Mouse (Mus musculus) mesoderm, embryonic 11.5 days (tissue): ENCODE results near the gene Orm2.

ENCODE experiments used
- DNase-seq: peaks from one replicate; pipeline ENCODE4 v3.0.0-alpha.2; 2012; ENCODE audit warnings: low read depth, low spot score

Orm2 gene

GRCm38 (mm10) chr4:63362150-63362549 lies at the start of gene Orm2:
Gene Orm2, plus strand, starts transcription at chr4:63362449.
- DNase-seq = no peak

DNA sequence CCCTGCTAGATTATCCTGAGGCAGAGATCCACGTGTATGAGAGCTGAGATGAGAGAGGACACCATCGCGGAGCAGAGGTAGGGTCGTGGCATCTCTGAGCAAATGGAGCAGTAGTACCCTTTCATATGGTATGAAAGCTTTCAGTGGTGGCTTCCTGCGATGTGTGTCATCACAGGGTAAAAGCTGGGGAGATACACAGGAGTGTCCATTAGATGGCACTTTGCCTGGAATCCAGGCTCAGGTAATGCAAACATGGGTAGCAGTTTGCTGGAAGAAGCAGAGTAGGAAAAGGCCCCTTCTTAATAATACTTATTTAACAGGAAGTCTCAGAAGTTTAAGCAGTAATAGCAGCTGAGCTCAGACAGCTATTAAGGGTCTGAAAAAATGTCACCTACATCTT lies 48.2 kb upstream of the Orm2 start:
- DNase-seq = no peak

DNA sequence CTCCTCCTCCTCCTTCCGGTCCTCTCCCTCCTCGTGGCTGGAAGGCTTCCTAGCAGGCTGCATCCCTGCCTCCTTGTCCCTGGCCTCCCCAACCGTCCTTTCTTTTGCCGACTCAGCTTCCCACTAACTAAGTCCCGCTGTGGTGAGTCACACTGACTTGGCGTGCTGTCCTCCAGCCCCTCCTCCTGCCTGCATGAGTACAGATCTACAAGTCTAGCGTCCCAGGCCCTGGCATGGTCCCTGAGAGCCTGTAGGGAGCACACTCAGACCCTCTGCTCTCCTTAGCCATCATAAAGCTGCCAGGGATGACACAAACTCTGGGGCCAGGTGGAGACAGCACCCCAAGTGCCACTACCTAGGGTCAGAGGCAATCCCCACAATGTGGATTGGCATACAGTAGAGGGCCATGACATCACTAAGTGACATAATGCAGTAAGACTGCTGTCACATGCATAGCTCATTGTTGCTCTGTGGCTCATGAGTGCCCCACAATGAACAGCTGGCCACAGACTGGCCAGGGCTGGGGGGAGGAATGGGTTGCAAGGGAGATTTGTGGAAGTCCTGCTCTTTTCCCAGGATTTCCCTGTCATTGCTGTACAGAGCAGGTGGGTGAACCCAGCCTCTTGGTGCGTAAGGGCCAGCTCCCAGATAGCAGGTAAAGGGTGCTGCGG lies 46.0 kb upstream of the Orm2 start:
- no peak for DNase-seq

DNA sequence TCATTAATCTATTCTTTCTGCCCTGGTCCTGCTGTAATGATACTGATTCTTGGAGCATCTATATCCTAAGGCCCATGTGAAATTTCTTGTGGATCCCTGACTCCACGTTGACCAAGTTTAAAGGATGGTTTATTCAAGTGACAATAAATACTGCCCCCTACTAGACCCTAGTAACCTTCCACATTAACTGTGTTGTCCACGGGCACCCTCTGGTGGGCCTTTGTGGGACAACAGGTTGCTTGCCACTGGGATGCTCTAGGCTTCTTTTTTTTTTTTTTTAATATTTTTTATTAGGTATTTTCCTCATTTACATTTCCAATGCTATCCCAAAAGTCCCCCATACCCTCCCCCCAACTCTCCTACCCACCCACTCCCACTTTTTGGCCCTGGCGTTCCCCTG lies 42.7 kb upstream of the Orm2 start:
- DNase-seq = peak; percentile 68

GRCm38 (mm10) chr4:63323275-63323815 lies 38.9 kb upstream of the Orm2 start:
- DNase-seq = no peak

- no peak for DNase-seq
Observed at GRCm38 (mm10) chr4:63333403-63333802, 28.8 kb upstream of the Orm2 start.

DNA sequence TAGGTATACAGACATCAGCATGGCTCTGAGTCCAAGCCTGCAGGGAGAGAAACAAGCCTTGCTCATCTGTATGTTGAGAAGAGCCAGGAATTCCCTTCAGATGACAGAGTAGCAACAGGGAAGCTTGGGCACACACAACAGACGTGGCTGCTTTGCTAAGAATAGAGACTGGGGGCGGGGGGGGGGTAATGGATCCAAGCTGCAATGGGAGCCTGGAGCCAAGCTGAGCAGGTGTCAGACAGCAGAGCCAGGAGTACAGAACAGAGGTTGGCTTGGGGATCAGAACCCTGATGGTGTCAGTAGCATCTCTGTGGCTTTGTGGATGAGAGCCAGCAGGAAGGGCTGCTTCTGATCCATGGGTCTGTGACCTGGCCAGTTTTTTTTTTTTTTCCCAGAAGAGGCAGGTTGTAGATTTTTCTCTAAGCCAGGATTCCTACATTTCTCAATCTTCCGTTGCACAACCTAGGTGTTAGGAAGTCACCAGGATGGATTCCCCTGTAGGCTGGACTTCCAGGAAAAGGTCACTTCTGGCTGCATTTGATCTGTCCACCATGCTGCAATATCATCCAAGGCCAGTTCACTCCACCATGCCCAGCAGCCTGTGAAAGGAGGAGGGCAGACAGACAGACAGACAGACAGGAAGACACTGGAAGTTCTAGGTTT lies 23.7 kb upstream of the Orm2 start:
- no peak for DNase-seq

DNA sequence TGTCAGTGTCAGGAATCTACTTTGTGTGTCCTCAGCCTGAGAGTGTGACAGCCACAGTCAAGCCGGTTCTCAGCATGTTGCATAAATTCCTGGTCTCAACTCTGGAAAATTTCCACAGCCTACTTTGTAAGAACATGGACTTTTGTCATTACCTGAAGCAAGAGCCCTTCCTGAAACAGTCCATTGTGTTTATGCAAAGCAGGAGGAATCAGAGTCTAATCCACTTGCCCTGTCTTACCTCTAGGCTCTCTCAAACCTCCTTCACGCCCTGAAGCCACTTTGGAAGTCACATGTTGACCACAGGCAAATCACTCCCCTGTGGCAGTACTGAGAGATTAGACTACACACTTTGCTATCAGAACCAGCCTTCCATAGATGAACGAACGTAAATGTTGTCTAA lies 19.8 kb upstream of the Orm2 start:
- DNase-seq = no peak

DNA sequence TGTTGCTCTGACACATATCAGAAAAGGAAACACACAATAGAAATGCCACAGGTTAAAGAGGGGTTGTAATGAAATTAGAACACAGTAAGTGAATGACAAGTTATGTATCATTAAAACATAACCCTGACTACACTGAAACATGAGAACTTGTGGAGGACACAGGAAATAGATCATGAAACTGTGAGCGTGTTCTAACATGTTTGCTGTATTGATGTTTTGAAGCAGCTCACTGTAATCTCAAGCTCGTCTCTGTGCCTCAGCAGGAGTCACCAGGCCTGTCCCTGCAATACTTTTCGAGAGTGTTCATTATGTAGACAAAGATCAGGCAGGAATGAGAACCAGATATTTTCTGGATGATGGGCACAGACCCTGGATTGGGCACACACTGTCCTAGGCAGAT lies 18.6 kb upstream of the Orm2 start:
- no peak for DNase-seq

DNA sequence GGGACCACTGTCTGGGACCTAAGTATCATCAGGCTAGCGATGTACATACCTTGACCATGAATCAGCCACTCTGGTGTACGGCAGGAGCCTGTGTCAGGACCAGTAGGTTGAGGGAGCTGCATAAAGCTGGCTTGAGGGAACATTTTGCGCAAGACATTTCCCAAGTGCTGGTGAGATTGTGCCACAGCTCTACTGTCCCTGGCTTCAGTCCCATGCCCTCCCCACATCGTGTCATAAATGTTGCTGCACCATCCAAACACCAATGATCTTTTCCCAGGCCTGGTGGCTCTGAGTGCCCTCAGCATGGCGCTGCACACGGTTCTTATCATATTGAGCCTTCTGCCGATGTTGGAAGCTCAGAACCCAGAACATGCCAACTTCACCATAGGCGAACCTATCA lies 18.0 kb upstream of the Orm2 start, which contains the start of gene Orm1:
TSS of gene Orm1 (plus strand) at position 266 of the 400 bp plus-strand sequence.
- no peak for DNase-seq

DNA sequence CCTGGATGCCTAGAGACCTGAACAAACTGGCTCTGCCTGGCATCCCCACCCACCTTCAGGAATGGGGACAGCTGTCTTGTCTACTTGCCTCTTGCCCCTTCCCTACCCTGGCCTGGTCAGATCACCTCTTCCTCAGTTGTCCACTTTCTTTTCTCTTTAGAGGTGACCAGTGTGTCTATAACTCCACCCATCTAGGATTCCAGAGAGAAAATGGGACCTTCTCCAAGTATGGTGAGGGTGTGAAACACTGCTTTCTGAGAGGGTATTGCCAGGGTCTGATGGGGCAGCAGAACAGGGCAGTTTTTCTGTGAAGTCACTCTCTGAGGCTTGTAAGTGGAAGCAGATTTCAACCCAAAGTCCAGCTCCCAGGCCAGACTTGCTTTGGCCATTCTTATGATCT lies 17.0 kb upstream of the Orm2 start:
- no peak for DNase-seq

DNA sequence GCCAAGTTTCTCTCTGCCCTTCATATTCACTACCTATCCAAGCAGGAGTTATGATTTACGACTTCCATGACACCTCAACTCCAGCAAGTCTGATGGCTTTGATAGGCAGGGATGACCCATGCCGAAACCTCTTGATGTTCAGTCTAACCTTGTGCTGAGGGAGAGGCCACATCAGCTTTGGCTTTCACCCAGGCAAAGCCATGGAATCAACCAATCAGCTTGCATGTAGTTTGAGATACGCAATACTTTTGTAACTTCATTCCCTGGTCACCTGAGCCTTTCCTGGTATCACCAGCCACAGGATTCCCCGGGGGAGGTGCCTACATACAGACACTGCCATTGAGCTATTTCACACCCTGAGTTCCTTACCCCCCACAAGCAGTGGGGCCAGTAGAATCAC lies 15.6 kb upstream of the Orm2 start:
- no peak for DNase-seq

- DNase-seq = no peak
Observed at GRCm38 (mm10) chr4:63348524-63348923, 13.7 kb upstream of the Orm2 start.

- no peak for DNase-seq
Observed at GRCm38 (mm10) chr4:63355877-63356665, 6.2 kb upstream of the Orm2 start, which contains the start of gene Orm3. Gene Orm3, plus strand, starts transcription at chr4:63356162.

GRCm38 (mm10) chr4:63356981-63357570 lies 5.2 kb upstream of the Orm2 start:
- DNase-seq = no peak

DNA sequence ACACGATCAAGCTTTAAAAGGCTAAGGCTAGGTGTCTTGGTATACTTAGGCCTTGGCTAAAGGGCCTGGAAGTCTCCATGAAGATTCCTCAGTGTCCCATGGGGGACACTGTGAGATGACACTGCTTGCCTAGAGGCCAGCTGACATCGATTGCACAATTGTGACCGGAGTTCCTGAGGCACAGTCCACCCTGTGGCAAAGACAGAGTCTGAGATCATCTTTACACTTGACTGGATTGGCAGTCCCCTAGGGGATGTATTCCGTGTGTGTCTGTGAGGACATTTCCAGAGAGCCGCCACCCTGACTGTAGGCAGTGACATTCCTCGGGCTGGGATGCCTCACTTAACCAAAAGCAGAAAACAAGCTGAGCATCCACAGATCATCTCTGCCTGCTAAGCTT lies 2.4 kb upstream of the Orm2 start:
- no peak for DNase-seq

- peak; percentile 79 for DNase-seq
Observed at GRCm38 (mm10) chr4:63368577-63368976, 6.3 kb downstream of the Orm2 start.

GRCm38 (mm10) chr4:63370897-63371296 lies 8.6 kb downstream of the Orm2 start:
- DNase-seq = no peak

- DNase-seq = peak; percentile 42
Observed at GRCm38 (mm10) chr4:63371890-63372289, 9.6 kb downstream of the Orm2 start.

- DNase-seq = no peak
Observed at GRCm38 (mm10) chr4:63373404-63373803, 11.2 kb downstream of the Orm2 start.

DNA sequence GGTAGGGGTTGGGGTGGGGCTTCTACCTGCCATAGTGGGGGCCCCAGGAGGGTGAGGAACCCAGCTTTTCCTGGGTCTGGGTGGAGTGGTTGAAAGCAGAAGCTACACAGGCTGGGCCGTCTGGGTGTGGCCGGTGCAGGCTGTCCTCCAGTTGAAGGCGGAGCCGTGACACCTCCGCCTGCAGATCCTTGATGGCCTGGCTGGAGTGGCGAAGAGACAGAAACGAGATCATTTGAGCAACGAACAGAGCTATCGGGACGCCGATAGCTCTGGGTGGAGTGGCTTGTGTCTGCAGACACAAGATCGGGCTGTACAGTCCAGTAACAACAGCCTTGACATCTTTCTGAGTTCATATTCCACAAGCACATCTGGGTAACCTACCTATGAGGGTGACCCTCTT lies 12.1 kb downstream of the Orm2 start:
- DNase-seq = no peak

DNA sequence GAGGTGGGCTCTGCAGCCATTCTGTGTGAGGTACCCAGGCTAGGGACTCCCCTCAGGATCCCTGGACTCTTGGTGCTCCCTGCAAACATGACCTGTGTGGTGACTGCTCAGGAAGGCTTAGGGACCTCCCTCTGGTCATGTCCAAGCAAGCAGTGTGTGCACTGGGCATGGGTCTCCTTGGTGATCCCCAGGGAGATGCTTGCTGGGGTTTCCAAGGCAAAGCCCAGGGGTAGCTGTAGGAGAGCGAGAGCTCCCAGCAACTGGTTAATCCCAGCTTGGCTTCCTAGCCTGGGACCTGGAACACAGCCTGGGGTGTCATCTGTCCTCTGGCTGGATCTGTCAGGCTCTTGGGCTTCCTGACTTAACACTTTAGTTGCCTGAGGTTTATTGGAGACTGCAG lies 13.1 kb downstream of the Orm2 start:
- DNase-seq = no peak
